Mouse (Mus musculus) hindbrain, embryonic 14.5 days (tissue): ENCODE data around the gene Rpa2. TPM values are rescaled to one million over a fixed set of nuclear protein-coding genes. Genes with fewer than 3 reads are reported as not detected.
"Not testable (repeated sequence)": the region's sequence is repeated elsewhere in the genome, so short reads cannot be mapped to it uniquely, and the experiment has no call there.

ENCODE experiments used
- ATAC-seq: fragments of 200-750 bp; cut with Nextera tagmentation; 2 replicates; pipeline ENCODE4 v1.8.0; 2017; ENCODE audit warnings: moderate number of reproducible peaks, mild to moderate bottlenecking, moderate TSS enrichment, moderate library complexity; ENCODE audit not compliant: low FRiP score
- DNase-seq: peaks from one replicate; pipeline ENCODE4 v3.0.0-alpha.2; 2015; ENCODE audit warnings: low spot score
- H3K27ac ChIP-seq: fragments of 300-500 bp; sonication (generic); 2 replicates; pipeline ENCODE4 v1.5.1; 2014; ENCODE audit warnings: mild to moderate bottlenecking, moderate library complexity
- H3K27me3 ChIP-seq: fragments of 300-500 bp; sonication (generic); 2 replicates; pipeline ENCODE4 v1.6.1; 2014; ENCODE audit warnings: mild to moderate bottlenecking, low read length, mixed read lengths; ENCODE audit not compliant: control insufficient read depth, insufficient read depth
- H3K36me3 ChIP-seq: fragments of 300-500 bp; sonication (generic); replicated peaks from 2 replicates; pipeline ENCODE4 v1.6.1; 2014; ENCODE audit not compliant: control insufficient read depth, insufficient read depth
- H3K4me1 ChIP-seq: fragments of 300-500 bp; sonication (generic); replicated peaks from 2 replicates; pipeline ENCODE4 v1.6.1; 2014; ENCODE audit warnings: antibody characterized with exemption, low read length, mixed read lengths; ENCODE audit not compliant: control insufficient read depth, insufficient read depth
- H3K4me2 ChIP-seq: fragments of 300-500 bp; sonication (generic); replicated peaks from 2 replicates; pipeline ENCODE4 v1.6.1; 2014; ENCODE audit warnings: mild to moderate bottlenecking, moderate library complexity
- H3K4me3 ChIP-seq: fragments of 300-500 bp; sonication (generic); replicated peaks from 2 replicates; pipeline ENCODE4 v1.5.1; 2014; ENCODE audit warnings: mild to moderate bottlenecking, low read length
- H3K9ac ChIP-seq: fragments of 300-500 bp; sonication (generic); 2 replicates; pipeline ENCODE4 v1.6.1; 2014
- H3K9me3 ChIP-seq: fragments of 300-500 bp; sonication (generic); 2 replicates; pipeline ENCODE4 v1.6.1; 2016; ENCODE audit warnings: low read length; ENCODE audit not compliant: control insufficient read depth
- WGBS: fragments of 180-500 bp; shearing (Covaris S2); extraction: QIAGEN DNeasy Blood & Tissue Kit; methylation state at CpG from one replicate; pipeline ENCODE4 v1.1.7; 2014; 5-methylcytosine and 5-hydroxymethylcytosine counted together
- polyA plus RNA-seq: library from polyadenylated mRNA; unstranded; fragments of >200 nt; fragmentation: Nextera tagmentation; extraction: Ambion mirVana; gene quantifications from 2 replicates; pipeline ENCODE4 v1.2.1, GENCODE M21; 2014

Rpa2 gene
- polyA plus RNA-seq, 1 experiment from 2014 or later: 37.0 TPM

DNA sequence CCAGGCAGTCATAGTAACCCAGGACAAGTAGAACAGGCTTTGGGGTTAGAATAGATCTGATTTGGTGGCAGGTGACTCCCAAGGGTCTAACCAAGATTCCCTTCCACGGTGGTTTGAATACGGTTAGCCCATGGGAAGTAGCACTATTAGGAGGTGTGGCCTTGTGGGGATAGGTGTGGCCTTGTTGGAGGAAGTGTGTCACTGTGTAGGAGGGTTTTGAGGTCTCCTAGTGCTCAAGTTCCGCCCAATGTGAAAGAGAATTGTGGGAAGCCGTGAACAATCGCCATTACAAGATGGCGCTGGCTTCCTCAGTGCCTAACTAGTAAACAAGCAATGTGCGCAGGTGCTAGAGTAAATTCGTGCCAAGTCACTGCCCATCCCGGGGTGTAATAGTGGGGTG is 31.0 kb upstream of the Rpa2 start:
- H3K4me3 ChIP-seq, H3K9me3 ChIP-seq, ATAC-seq, DNase-seq, H3K4me2 ChIP-seq, H3K9ac ChIP-seq, H3K27me3 ChIP-seq, H3K4me1 ChIP-seq, H3K36me3 ChIP-seq, H3K27ac ChIP-seq: not testable (repeated sequence)
- WGBS: 94% methylated on average over 9 of the region's 9 CpGs

DNA sequence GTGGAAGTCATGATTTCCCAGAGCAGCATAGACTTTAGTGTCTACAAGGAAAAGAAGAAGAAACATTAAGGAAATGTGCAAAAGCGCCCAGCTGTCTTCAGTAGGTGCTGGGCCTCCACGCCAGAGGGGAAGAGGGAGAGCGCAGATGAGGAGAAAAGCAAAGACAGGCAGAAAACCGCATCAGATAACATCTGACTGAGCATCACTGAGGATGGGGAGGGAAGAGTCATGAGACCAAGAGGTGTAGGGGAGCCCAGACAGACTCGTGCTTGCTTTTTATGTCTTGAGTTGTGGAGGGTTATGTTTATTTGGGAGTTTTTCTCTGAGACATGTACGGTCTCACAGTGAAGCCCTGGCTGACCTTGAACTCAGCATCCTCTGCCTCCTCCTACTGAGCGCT is 26.6 kb upstream of the Rpa2 start:
- ATAC-seq: no peak
- WGBS: 94% methylated on average over 7 of the region's 7 CpGs
- no peak overlapping the region for H3K4me2 ChIP-seq
- no peaks in the 10 kb centered on the region for H3K27me3 ChIP-seq
- H3K4me3 ChIP-seq: no peak overlapping the region
- H3K4me1 ChIP-seq: peaks cover 14% of the 10 kb centered on the region
- no peak for DNase-seq
- H3K9ac ChIP-seq: no peak overlapping the region
- no peak overlapping the region for H3K27ac ChIP-seq
- no peaks in the 10 kb centered on the region for H3K36me3 ChIP-seq
- no peaks in the 10 kb centered on the region for H3K9me3 ChIP-seq

DNA sequence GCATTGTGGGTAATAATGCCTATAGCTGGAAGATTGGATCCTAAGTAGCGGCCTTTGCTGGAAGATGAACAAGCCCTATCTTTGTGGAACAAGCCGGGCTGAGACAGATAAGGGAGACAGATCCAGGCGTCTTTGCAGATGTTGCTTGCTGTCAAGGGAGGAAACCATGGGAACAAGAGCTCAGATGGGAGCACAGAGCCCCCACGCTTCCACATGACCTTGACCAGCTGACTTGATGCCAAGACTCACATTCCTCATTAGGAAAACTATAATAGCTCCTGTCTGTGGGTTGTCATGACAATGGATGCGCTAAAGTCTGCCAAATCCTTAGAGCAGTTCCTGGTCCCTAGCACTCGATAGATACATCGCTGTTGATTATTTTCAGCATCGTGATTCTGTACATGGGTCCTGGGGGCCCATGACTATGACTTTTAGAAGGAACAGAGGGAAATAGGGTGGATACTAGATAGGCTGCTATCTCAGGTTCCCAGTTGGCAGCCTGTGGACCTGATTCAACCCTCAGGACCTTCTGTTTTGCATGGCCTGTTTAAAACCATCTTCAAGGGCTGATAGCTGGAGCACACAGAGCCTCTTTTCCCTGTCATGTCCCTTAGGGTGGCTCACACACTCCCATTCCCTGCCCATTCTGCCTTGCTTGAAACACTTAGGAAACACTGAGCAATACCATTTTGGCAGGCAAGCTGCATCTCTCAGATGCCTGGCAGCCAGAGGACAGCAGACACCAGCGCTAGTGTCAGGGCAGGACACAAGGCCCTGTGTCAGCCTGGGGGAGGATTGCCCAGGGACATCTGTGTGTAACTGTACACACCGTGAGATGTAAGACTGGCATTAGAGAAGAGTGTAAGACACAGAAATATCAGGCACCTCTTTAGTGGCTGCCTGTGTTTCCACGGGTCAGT is 23.9 kb upstream of the Rpa2 start:
- Histone ChIP-seq H3K4me3 (no peak overlapping the region), H3K9ac (no peak overlapping the region), H3K27ac (peak overlapping the region; percentile 41), H3K4me2 (no peak overlapping the region), H3K4me1 (peaks cover 14% of the 10 kb centered on the region), H3K27me3 (no peaks in the 10 kb centered on the region), H3K9me3 (no peaks in the 10 kb centered on the region), H3K36me3 (no peaks in the 10 kb centered on the region)
- peak; percentile 53; the same call in 1 of the 2 replicates for ATAC-seq
- peak; percentile 30 for DNase-seq
- 60% methylated on average over 11 of the region's 11 CpGs for WGBS

DNA sequence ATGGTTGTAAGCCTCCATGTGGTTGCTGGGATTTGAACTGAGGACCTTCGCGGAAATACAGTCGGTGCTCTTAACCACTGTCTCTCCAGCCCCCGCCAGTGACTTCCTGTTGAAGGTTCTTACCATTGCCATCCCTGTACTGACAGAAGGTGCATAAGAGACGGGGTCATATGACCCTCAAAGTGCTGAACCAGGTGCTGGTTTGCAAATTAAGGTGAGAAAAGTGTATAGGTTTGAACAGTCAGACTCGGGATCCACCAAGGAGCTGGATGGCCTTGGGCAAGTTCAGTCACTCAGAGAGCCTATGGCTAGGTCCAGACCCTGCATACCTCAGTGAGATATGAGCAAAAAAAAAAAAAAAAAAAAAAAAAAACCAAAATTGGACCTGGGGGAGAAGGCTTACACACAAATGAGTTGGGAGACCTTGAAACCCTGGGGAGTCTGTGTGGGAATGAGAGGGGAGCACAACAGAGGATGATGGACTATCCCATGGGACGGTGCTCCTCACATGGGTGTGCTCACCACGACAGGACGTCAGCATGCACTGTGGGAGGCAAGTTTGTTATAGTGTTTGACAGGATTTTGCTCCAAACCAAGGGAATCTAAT is 21.1 kb upstream of the Rpa2 start:
- Histone ChIP-seq H3K36me3 (no peaks in the 10 kb centered on the region), H3K4me1 (peaks cover 14% of the 10 kb centered on the region), H3K4me3 (no peak overlapping the region), H3K27me3 (no peaks in the 10 kb centered on the region), H3K9me3 (no peaks in the 10 kb centered on the region), H3K4me2 (no peak overlapping the region), H3K9ac (no peak overlapping the region), H3K27ac (no peak overlapping the region)
- ATAC-seq: no peak
- WGBS: 82% methylated on average over 9 of the region's 9 CpGs
- no peak for DNase-seq

DNA sequence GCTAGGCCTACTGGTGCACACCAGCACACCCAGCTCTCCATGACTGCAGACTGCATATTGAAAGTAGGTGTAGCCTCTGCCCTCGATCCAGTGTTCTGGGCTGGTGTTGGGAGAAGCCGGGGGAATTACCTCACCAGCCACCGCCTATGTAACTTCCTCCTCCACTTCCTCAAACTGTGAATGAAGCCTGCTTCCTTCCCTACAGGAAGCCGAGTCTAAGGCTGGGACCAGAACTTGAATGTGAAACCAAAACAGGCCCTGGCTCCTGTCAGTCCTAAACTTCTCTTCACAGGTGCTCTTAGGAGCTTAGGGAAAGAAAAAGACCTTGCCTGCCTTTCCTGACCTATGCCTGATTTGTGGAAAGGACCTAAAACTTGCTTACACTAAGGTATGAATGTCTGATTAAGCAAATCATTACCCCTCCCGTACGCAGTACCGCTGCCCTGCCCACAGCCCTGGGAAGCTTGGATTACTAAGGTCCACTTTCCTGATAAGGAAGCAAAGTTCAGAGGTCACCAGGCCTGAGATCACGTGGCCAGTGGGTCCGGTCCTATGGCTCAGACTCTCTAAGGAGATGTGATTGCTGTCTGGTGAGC is 20.4 kb upstream of the Rpa2 start:
- no peaks in the 10 kb centered on the region for H3K9me3 ChIP-seq
- no peak overlapping the region for H3K27ac ChIP-seq
- H3K27me3 ChIP-seq: no peaks in the 10 kb centered on the region
- ATAC-seq (no peak), DNase-seq (no peak)
- no peak overlapping the region for H3K4me3 ChIP-seq
- H3K9ac ChIP-seq: no peak overlapping the region
- 77% methylated on average over 9 of the region's 9 CpGs for WGBS
- H3K36me3 ChIP-seq: no peaks in the 10 kb centered on the region
- no peak overlapping the region for H3K4me2 ChIP-seq
- H3K4me1 ChIP-seq: peaks cover 14% of the 10 kb centered on the region

DNA sequence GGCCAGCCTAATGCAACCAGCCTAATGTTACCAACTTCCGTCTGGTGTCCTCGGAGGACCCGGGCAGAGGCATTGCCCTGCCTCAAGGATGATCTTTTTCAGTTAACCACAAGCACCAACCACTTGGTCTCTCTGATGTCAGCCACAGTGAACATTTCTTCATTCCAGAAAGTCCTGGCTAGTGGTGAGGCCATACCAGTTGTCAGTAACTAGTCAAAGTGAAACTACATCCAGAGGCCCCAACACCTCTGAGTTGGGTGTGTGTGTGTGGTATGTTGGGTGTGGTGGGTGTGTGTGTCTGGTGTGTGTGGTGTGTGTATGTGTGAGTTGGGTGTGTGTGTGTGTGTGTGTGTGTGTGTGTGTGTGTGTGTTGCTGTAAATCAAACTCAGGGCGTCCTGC is 19.4 kb upstream of the Rpa2 start:
- WGBS: 94% methylated on average over 4 of the region's 4 CpGs
- DNase-seq (no peak), ATAC-seq (no peak)
- no peaks in the 10 kb centered on the region for H3K36me3 ChIP-seq
- no peak overlapping the region for H3K4me3 ChIP-seq
- no peaks in the 10 kb centered on the region for H3K9me3 ChIP-seq
- no peaks in the 10 kb centered on the region for H3K27me3 ChIP-seq
- no peak overlapping the region for H3K9ac ChIP-seq
- H3K27ac ChIP-seq: no peak overlapping the region
- no peak overlapping the region for H3K4me2 ChIP-seq
- peaks cover 9% of the 10 kb centered on the region for H3K4me1 ChIP-seq

DNA sequence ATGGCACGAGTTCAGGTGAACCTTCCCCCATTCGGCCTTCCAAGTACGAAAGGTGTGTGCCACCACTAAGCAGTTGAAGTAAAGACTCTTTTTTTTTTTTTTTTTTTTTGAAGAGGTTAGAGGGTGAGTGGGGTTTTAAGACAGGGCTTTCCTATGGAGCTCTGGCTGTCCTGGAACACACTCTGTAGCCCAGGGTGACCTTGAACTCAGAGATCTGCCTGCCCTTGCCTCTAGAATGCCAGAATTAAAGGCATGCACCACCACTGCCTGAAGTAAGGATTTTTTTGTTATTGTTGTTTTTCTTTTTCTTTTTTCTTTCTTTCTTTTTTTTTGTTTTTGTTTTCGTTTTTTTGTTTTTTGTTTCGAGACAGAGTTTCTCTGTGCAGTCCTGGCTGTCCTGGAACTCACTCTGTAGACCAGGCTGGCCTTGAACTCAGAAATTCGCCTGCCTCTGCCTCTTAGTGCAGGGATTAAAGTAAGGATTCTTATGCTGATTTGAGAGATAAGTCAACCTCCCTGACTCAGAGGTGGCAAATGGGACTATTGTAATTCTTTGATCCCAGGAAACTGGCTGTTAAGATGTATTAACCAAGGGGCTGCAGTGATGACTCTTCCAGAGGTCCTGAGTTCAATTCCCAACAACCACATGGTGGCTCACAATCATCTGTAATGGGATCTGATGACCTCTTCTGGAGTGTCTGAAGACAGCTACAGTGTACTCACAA is 18.7 kb upstream of the Rpa2 start:
- Histone ChIP-seq H3K4me3 (no peak overlapping the region), H3K4me1 (peaks cover 3% of the 10 kb centered on the region; the same call in 1 of the 2 replicates), H3K4me2 (no peak overlapping the region), H3K27me3 (no peaks in the 10 kb centered on the region), H3K9ac (no peak overlapping the region), H3K27ac (no peak overlapping the region), H3K9me3 (no peaks in the 10 kb centered on the region), H3K36me3 (no peaks in the 10 kb centered on the region)
- DNase-seq (no peak), ATAC-seq (no peak)
- WGBS: 83% methylated on average over 6 of the region's 6 CpGs

DNA sequence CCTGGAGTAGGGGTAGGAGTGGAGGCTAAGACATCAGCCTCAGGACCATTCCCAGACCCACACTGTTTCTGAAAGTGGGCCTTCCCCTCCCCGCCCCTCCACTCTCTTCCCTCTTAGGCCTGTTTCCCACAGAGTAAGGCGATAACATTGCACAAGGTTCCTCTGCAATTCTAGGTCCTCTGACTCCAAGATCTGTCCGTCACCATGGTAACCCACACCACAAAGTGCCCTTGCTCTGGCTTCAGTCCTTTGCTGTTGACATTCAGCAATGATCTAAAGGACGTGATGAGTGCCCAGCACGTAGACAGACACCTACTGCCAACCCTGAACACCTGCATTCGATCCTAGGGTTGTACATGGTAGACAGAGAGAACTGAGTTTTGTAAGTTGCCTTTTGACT is 15.1 kb upstream of the Rpa2 start:
- ATAC-seq (no peak), DNase-seq (no peak)
- 78% methylated on average over 6 of the region's 6 CpGs for WGBS
- H3K9me3 ChIP-seq: no peaks in the 10 kb centered on the region
- no peak overlapping the region for H3K4me2 ChIP-seq
- H3K9ac ChIP-seq: no peak overlapping the region
- H3K4me3 ChIP-seq: no peak overlapping the region
- peaks cover 15% of the 10 kb centered on the region; the same call in 1 of the 2 replicates for H3K27me3 ChIP-seq
- H3K4me1 ChIP-seq: peaks cover 4% of the 10 kb centered on the region; the same call in 1 of the 2 replicates
- no peaks in the 10 kb centered on the region for H3K36me3 ChIP-seq
- no peak overlapping the region for H3K27ac ChIP-seq

DNA sequence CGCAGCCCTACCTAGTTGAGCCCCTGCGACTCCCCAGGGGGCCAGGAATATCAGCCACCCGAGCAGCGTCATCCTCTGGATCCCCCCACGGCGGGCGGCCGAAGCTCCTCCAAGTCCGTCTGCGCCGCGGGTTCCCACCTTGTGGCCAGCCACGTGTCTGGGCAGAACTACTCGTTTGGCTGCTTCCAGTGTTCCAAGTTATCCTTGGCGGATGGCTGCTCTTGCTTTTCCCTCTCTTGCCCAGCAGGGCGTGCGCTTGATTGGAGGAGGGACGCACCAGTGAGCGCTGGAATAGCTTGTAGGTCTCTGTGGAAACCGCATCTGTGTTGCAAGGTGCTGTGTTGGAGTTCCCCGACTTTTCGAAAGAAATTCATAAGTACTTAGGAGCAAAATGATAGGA is 11.2 kb upstream of the Rpa2 start, which contains the start of gene Smpdl3b:
TSS of gene Smpdl3b (minus strand) at position 279 of the 400 bp plus-strand sequence.
- ATAC-seq: peak; percentile 71; the same call in 1 of the 2 replicates
- Histone ChIP-seq H3K4me2 (peak within 1 kb of the TSS; percentile 69), H3K9me3 (no peaks in the 10 kb centered on the region), H3K27ac (no peak within 1 kb of the TSS), H3K4me3 (peak within 1 kb of the TSS; percentile 31), H3K27me3 (peaks cover 15% of the 10 kb centered on the region; the same call in 1 of the 2 replicates), H3K4me1 (peaks cover 4% of the 10 kb centered on the region; the same call in 1 of the 2 replicates), H3K36me3 (no peaks in the 10 kb centered on the region), H3K9ac (peak within 1 kb of the TSS; percentile 48)
- DNase-seq: peak; percentile 70
- WGBS: 1% methylated on average over 22 of the region's 22 CpGs
